Mouse (Mus musculus): ENCODE measurements at regions not wholly inside any gene's neighbourhood (a gene's known extent, or its start where the extent isn't known, plus 50 kb on each side); places are given as distances from the start of the nearest gene placed in this dataset.

DNA sequence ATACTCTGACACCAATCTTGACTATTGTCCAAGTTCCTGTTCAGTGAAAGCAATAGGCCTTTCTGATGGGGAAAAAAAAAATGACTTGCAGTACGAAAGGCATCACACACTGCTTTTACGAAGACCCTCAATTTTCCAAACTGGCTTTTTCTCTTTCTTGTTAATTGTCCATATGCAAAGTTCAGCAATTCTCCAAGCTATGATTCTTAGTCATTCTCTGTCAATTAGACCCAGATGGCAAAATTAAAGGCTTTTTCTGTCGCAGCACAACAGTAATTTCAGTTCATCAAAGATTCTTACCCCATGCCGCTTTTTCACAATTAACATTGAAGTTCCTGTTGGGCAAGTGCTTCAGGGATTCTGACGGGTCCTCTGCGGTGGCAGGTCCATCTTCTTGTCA, 1343.2 kb upstream of the Slc10a2 start:
- Histone ChIP-seq H3K4me2 (replicated peaks; ENCODE audit: low read depth, low read length) (no peak overlapping the region), H3K36me3 (ENCODE audit: control insufficient read depth, insufficient read depth, low read length) (no peaks in the 10 kb centered on the region), H3K9me3 (ENCODE audit: control insufficient read depth, low read length) (no peaks in the 10 kb centered on the region), H3K9ac (ENCODE audit: low read depth, low read length) (no peak overlapping the region), H3K27ac (ENCODE audit: low read depth, low read length) (no peak overlapping the region), H3K4me3 (ENCODE audit: low read depth, low read length) (no peak overlapping the region), H3K4me1 (replicated peaks; ENCODE audit: control insufficient read depth, insufficient read depth, low read length) (no peaks in the 10 kb centered on the region), H3K27me3 (ENCODE audit: control insufficient read depth, insufficient read depth, low read length) (no peaks in the 10 kb centered on the region)
- ATAC-seq (ENCODE audit: low FRiP score), result no peak
- no peak for DNase-seq (ENCODE audit: low spot score)
- 66% methylated on average over 6 of the region's 6 CpGs for WGBS

DNA sequence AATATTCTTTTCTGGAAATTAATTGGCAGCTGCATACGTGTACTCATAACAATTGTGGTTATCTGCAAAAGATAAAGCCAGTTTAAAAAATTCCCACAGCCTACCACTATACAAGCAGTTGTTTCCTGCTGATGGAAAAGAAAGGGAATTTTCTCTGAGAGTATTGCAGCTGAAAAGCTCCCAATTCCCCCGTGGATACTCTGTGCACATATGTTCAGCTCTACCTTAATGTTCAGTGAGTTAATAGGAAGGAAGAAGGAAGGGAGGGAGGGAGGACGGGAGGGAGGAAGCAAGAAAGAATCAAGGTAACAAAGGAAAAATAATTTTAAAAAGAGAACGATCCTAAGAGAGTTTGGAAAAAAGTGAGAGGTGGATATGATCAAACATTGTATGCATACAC, 1333.9 kb upstream of the Slc10a2 start:
- H3K9me3 ChIP-seq (ENCODE audit: control insufficient read depth, low read length), result no peaks in the 10 kb centered on the region
- ATAC-seq (ENCODE audit: low FRiP score), result no peak
- H3K9ac ChIP-seq (ENCODE audit: low read depth, low read length), result no peak overlapping the region
- no peak overlapping the region for H3K4me2 ChIP-seq (replicated peaks; ENCODE audit: low read depth, low read length)
- 70% methylated on average over 4 of the region's 4 CpGs for WGBS
- no peak overlapping the region for H3K27ac ChIP-seq (ENCODE audit: low read depth, low read length)
- H3K4me1 ChIP-seq (replicated peaks; ENCODE audit: control insufficient read depth, insufficient read depth, low read length), result no peaks in the 10 kb centered on the region
- no peak overlapping the region for H3K4me3 ChIP-seq (ENCODE audit: low read depth, low read length)
- DNase-seq (ENCODE audit: low spot score), result peak; percentile 3
- H3K27me3 ChIP-seq (ENCODE audit: control insufficient read depth, insufficient read depth, low read length), result no peaks in the 10 kb centered on the region
- H3K36me3 ChIP-seq (ENCODE audit: control insufficient read depth, insufficient read depth, low read length), result no peaks in the 10 kb centered on the region

Data from hindbrain, embryonic 11.5 days (tissue).